Mouse (Mus musculus) T-helper 17 cell (primary cell): ENCODE measurements around the gene Tcl1b4.
"Not testable (repeated sequence)": the region's sequence is repeated elsewhere in the genome, so short reads cannot be mapped to it uniquely, and the experiment has no call there.

ENCODE experiments used
- in situ Hi-C, 2 experiments: fragments of 300-600 bp; cut with MboI, MseI; formaldehyde crosslinking; loops; 1 replicate in 1 of 2; 2 replicates in 1 of 2; pipeline ENCODE4 v1.15.1; 2025; ENCODE audit warnings: high pct_unique_total_duplicates in 2 of 2

The Tcl1b4 gene

DNA sequence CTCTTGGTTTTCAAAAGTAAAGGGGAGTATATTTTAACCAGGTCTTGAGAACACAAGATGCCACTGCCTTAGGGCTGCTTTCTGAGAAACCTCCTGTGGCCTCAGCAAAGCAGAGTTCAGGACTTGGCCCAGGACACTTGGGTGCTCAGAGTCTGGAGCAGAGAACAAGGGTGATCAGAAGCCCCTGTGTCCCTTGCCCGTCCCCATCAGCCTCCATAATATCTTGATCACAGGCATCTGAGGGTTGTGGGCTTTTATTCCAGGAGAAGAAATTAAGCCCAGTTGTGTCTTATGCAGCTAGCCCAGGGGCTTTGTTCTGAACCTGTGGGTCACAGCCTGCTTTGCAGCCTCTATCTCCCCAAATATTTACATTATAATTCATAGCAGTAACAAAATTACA is at the start of gene Tcl1b4:
Tcl1b4 (plus strand) TSS at position 301 of the 400 bp plus-strand sequence.
- in situ Hi-C loops = not testable (repeated sequence)

DNA sequence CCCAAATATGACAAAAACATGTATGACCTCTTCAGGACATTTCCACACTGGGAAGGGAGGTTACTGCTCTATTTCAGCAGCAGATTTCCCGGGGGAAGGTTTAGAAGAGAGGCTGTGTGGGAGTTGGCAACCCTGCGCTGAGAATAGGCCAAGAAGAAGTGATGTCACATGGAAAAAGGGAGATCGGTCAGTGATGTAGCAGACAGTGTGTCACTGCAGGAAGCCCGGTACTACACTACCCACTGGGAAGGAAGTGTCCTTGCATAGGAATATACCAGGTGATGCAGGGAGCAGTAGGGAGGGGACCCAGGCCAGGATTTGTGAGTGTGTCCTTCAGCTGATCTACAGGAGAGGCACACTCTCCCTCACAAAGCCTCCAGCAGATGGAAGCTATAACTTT is 46.5 kb upstream of the Tcl1b4 start:
- in situ Hi-C loops = not testable (repeated sequence)

DNA sequence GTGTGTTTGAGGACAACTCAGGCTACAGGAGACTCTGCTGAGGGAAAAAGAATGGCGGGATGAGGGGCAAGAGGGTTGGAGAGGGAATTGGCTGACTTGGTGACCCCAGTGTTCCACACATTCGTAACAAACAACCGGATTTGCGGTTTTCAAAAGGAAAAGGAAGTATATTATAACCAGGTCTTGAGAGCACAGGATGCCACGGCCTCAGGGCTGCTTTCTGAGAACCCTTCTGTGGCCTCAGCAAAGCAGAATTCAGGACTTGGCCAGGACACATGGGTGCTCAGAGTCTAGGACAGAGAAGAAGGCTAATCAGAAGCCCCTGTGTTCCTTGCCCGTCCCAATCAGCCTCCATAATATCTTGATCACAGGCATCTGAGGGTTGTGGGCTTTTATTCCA is 42.9 kb upstream of the Tcl1b4 start:
- in situ Hi-C loops = no loop called here

DNA sequence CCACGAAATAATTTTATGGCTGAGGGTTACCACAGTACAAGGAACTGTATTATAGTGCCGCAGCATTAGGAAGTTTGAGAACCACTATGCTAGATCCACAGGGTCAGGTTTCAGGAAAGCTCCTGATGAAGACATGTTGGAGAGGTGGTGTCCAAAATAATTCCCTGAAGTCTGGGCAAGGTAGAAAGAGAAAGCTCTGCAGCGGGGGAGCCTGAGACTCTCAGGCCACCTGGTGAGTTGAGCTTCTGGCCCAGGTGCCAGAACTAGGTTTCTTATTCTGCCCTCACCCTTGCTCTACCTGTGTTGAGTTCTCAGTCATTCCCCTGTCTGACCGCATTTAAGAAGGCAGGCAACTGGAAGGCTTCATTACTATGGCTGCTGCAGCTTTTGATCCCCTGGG is 42.4 kb upstream of the Tcl1b4 start, which contains the start of gene Tcl1b1:
Tcl1b1 (plus strand) TSS at position 301 of the 400 bp plus-strand sequence.
- in situ Hi-C loops = no loop called here

DNA sequence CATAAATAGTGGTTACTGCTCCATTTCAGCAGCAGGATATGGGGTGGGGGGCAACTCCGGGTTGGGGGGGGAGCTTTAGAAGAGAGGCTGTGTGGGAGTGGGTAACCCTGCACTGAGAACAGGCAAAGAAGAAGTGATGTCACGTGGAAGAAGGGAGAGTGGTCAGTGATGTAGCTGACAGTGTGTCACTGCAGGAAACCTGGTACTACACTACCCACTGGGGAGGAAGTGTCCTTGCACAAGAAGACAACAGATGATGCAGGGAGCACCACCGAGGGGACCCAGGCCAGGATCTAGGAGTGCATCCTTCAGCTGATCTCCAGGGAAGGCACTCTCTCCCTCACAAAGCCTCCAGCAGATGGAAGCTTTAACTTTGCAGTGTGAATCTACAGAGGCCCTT is 35.0 kb upstream of the Tcl1b4 start:
- in situ Hi-C loops = no loop called here

DNA sequence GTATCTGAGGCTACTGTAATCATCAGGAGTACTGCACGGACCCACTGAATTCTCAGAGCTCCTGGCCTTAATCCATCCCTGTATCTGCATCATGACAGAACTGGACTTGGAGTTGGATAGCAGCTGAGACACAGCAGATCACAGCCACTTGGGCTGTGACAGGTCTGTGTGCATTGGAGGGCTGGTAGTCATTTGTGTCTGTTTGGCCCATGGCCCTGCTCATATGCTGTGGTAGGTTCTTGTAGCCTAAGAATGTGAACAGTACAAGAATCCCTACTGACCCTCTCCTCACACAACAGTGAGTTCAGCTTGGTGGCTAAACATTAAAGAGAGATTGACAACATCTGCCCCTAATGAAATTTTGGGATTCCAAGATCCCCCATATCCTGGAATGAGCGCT is 28.4 kb upstream of the Tcl1b4 start:
- in situ Hi-C loops = no loop called here

DNA sequence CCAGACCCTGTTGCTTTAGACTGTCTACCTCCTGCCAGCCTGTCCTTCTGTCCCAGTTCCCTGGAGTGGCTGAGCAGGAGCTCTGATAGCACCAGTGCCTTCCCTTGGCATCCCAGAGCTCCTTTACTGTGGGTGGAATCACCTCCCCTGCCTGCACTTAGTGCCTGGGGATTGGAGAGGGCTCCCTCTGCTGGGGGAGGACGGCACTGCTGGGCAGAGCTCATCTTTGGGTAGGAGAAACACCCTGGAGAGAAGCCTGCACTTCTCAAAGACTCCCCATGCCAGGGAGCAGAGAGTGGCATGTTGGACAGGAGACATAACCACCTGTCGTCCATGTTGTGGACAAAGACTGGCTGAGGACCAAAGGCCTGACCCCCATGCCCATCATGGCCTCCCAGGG is 27.4 kb upstream of the Tcl1b4 start:
- in situ Hi-C loops = not testable (repeated sequence)

DNA sequence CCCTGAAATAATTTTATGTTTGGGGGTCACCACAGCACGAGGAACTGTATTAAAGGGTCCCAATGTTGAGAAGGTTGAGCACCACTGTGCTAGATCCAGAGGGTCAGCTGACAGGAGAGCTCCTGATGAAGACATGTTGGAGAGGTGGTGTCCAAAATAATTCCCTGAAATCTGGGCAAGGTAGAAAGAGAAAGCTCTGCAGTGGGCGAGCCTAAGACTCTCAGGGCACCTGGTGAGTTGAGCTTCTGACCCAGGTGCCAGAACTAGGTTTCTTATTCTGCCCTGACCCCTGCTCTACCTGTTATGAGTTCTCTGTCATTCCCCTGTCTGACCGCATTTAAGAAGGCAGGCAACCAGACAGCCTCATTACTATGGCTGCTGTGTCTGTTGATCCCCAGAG is 25.7 kb upstream of the Tcl1b4 start, which contains the start of gene Tcl1b5:
Tcl1b5 (plus strand) TSS at position 301 of the 400 bp plus-strand sequence.
- in situ Hi-C loops = not testable (repeated sequence)

DNA sequence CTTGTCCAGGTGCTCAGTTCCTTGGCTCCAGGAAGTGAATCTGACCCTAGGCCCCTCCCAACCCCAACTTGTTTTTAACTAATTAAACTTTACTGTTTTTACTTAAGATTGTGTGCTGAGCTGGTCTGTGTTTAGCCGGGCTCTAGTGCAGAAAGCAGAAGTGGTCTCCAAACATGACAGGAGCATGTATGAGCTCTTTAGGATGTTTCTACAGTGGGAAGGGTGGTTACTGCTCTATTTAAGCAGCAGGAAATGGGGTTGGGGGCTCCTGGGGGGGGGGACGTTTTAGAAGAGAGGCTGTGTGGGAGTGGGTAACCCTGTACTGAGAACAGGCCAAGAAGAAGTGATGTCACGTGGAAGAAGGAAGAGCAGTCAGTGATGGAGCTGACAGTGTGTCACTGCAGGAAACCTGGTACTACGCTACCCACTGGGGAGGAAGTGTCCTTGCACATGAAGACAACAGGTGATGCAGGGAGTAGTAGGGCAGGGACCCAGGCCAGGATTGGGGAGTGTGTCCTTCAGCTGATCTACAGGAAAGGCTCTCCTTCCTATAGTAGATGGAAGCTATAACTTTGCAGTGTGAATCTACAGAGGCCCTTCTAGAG is 20.6 kb upstream of the Tcl1b4 start:
- in situ Hi-C loops = not testable (repeated sequence)

DNA sequence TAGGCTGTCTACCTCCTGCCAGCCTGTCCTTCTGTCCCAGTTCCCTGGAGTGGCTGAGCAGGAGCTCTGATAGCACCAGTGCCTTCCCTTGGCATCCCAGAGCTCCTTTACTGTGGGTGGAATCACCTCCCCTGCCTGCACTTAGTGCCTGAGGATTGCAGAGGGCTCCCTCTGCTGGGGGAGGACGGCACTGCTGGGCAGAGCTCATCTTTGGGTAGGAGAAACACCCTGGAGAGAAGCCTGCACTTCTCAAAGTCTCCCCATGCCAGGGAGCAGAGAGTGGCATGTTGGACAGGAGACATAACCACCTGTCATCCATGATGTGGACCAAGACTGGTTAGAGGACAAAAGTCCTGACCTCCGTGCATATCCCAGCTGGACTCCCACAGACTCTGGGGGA is 12.8 kb upstream of the Tcl1b4 start:
- in situ Hi-C loops = not testable (repeated sequence)

DNA sequence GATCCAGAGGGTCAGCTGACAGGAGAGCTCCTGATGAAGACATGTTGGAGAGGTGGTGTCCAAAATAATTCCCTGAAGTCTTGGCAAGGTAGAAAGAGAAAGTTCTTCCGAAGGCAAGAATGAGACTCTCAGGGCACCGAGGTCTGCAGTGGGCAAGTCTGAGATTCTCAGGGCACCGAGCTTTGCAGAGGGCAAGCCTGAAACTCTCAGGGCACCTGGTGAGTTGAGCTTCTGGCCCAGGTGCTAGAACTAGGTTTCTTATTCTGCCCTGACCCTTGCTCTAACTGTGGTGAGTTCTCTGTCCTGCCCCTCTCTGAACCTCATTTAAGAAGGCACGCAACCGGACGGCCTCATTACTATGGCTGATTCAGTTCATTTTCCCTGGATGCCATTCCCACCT is 11.0 kb upstream of the Tcl1b4 start, which contains the start of gene Tcl1b3:
Tcl1b3 (plus strand) TSS at position 301 of the 400 bp plus-strand sequence.
- in situ Hi-C loops = not testable (repeated sequence)

DNA sequence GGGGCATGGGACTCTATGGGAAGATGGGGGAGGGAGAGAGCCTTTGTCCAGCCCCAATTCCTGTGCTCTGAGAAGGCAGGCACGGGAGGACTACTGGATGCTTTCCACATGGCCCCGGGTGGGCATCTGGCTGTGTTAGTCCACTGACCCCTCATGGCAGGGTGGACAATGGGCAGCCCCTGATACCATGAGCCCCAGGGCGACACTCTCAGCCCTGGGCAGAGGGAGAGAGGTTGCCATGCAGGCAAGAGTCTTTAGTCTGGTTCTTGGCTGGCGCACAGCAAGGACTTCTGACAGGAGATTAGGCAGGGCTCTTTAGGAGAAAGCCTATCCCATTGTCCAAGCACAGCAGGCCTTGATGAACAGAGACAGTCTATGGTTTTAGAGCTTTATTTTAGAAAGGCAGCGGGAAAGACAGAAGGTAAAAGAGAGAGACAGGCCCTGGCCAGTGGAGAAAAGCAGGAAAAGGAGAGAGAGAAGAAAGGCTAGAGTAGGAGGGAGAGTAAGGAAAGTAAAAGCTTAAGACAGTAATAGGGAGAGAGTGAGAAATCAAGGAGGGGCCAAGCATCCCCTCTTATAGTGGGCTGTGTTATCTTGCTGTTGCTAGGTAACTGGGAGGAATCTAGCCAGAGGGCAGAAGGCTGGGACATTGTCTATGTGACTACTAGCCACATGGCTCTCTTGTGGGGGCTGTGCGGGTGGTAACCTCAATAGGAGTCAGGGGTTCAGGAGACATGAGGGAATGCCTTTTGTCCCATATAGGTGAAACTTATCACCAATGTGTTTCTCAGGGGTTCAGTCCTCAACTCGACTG is 1.9 kb upstream of the Tcl1b4 start:
- in situ Hi-C loops = not testable (repeated sequence)

DNA sequence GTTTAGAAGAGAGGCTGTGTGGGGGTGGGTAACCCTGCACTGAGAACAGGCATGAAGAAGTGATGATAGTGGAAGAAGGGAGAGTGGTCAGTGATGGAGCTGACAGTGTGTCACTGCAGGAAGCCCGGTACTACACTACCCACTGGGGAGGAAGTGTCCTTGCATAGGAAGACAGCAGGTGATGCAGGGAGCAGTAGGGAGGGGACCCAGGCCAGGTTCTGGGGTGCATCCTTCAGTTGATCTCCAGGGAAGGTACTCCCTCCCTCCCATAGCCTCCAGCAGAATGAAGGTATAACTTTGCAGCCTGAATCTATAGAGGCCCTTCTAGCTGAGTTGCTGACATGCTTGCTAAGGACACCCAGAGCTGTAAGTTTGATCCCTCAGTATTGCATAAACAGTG is 5.3 kb downstream of the Tcl1b4 start:
- in situ Hi-C loops = no loop called here

DNA sequence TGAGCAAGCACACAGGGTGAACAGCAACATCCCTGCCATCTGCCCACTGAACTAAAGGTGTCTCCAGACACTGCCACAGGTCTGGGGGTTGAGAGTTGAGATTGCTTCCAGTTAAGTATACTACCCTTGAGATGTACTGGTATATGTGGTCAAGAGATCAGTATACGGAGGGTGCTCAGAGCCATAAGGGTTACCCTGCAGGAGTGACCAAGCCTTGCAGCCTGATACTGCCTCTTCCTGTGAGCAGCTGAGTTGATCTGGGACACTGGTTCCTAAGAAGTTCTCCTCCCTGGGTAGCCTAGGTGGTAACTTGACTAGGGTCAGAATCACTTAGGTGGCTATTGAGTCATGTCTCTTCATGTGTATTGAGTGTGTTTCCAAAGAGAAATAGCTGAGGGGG is 6.7 kb downstream of the Tcl1b4 start:
- in situ Hi-C loops = no loop called here

DNA sequence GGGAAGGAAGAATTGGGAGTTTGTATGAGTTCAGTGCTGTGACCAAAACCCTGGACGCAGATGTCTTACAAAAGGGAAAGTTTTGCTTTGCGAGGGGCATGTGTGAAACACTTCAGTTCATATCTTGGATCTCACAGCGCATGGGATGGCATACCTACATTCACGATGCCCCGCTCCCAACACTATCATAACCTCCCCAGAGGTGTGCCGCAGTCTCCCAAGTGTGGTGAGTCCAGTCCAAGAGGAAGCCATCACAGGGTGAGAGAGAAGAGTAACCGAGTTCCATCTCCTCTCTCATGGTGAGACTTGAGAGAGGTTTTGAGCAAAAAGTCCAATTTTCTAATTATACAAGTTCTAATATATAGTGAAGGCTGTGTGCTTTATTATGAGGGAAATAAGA is 7.5 kb downstream of the Tcl1b4 start:
- in situ Hi-C loops = no loop called here

DNA sequence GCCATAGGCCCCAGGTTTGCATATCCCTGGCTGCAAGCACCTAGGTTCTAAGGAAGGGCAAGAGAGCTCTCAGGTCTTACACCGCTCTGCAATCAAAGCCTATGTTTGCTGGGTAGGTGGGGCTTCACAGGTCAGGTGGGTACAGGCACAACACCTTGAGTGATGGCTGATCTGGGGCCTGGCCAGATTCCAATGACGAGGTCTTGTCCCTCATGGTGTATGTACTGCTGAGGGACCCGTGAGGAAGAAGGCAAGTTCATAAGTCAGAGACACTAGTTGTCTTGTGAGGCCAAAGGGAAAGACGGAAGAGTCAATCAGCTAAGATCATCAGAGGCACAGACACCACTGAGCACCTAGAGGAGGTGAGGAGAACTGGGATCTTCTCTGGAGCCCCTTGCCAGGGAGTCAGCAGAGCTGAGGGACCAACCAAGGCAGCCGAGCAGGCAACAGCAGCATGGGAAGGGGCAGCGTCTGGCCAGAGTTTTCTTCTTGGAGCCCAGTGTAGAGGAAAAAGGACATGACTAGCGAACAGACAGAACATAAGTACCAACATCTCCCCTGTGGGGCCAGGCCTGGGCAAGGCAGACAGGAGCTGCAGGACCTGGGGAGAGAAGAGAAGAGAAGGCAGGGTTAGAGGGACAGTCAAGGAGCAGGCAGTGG is 15.5 kb downstream of the Tcl1b4 start:
- in situ Hi-C loops = no loop called here

DNA sequence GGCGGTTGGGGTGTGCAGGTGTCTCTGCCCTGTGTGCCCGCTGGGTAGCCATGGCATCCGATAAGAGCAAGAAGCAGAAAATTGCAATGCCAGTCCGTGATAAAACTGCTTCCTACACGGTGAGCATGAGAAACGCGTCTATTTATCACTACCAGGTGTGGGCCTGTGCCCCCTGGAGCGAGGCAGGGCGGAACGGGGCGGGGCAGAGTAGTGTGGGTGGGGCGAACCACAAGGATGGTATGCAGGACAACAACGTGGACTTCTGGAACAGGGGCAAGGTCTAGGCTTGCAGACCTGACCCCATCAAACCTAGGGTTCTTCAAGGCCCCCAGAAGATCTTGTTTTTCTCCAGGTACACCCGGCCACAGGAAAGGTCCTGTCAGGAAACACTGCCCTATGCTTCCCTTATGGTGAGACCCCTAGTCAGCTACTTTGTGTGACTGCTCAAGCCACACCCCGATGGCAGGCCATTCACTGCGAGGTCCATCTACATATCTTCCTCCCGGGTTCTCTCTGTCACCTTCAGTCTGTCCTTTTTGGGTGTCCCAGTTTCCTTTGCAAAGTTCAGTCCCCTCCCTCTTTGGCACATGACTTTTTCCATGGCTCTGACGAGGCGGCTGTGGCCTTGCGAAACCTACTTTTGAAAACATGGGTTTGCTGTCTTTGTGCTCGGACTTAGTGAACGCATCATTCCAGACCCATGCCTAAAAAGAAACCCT is 21.0 kb downstream of the Tcl1b4 start, which contains the start of gene Tcl1:
Tcl1 (minus strand) TSS at position 193 of the 719 bp plus-strand sequence.
- in situ Hi-C loops = no loop called here

DNA sequence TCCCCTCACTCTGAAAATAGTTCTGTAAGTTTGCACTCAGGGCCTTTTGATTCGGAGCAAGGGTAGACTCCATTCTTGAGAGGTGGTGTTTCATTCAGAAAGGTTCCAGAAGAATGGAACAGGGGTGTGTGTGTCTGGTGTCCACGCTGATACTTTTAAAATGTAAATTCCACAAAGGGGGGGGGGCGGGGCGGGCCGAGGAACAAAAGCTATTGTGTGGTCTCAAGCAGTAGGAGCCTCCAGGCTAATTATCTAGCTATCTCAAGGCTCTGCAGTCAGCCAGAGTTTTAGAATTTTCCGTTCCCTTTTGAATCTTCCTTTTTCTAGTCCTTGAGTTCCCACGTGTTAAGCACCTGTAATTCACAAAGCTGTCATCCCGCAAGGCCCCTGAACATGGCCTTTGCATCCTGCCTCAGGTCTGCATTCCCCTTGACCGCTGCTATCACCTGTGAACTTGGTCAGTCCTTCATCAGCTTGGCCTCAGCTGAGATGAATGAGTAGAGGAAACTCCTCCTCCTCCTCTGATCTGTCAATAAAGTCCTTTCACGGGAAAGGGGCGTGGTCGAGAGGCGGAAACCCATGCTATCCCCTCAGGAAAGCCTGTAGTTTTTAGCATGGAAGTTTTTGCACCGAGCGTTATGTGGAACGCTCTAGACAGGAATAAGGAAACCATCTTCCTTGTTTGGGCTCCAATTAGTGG is 23.0 kb downstream of the Tcl1b4 start:
- in situ Hi-C loops = no loop called here

DNA sequence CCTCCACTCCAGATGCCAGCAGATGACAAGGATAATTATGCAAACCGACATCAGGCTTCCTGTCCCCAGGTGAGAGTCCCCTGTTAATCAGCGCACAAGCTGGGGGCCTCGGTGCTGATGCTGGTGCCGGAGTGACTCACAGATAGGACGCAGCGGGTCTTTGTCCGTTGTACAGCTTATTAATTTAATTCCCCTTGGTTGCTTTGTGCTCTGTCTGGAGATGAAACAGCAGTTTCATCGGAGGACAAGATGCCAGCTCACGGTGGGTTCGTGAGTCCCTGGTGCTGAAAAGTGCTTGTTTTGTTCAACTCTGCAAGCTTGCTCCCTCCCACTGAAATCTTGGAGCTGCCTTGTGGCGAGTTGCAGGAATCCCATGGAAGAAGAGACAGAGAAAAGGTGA is 32.6 kb downstream of the Tcl1b4 start:
- in situ Hi-C loops = no loop called here

DNA sequence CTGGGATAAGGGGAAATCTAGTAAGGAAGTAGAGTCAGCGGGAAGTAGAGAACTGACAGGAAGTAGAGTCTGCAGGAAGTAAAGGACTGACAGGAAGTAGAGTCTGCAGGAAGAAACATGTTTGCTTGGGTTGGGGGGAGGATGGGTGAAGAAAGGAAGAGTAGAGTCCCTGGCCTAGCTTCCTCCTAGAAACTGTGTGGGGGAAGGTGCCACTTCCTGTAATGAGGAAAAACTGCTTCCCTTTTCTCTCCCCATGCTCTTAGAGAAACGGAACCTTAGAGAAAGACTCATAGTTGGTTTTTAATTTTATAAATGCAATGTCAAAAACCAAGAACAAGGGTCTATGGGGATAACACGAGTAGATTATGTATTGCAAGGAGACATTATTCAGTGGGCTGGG is 33.3 kb downstream of the Tcl1b4 start:
- in situ Hi-C loops = no loop called here

DNA sequence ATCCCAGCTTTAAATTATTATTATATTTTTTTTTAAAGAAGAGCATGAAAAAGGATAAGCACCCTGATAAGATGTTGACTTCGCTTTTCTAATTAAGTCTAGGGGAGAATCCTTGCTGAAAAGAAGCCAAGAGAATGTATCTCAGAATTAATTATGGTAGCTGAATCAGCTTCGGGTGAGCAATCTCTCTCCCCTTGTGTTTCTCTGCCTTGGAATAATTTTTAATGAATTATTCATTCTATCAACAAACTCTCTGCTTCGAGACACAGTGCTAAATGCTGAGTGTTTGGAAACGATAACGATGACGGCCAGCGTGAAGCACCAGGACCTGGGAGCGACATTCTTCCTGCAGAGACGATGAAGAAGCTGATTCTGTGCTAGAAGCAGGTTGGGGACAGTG is 37.3 kb downstream of the Tcl1b4 start:
- in situ Hi-C loops = no loop called here
